Mouse (Mus musculus): Measurements from ENCODE around the gene Vcam1. TPM values are rescaled to one million over a fixed set of nuclear protein-coding genes. Genes with fewer than 3 reads are reported as not detected.
A peak's percentile ranks its signal among the peaks of the same experiment; 100 is the strongest.

The Vcam1 gene
- total and polyA plus RNA-seq, 2 experiments from 2014 or later, result 49.3 to 62.4 TPM

DNA sequence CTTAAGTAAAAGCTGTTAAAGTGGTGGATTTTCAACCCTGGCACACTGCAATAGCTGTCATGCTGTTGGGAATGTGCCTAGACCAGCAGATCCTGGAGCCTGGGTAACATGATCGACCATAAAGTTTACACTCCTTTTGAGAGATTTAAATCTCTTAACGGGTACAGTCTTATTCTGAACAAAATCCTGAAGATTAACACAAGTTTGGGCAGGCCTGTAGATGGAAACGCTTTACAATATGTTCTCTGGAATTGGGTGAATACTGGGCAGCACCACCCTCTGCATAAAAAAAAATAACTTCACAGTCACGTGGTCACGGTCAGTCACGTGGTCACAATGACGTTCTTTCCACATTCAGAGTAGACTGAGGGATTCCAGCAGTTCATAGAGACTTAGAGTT is 10.3 kb downstream of the Vcam1 start:
- Histone ChIP-seq H3K4me2 (ENCODE audit: low read depth, low read length) (no peak overlapping the region), H3K27me3 (ENCODE audit: control insufficient read depth, insufficient read depth, low read length) (no peaks in the 10 kb centered on the region), H3K9me3 (replicated peaks; ENCODE audit: control insufficient read depth, low read length) (no peaks in the 10 kb centered on the region), H3K4me1 (ENCODE audit: control insufficient read depth, insufficient read depth) (peaks cover 7% of the 10 kb centered on the region), H3K4me3 (ENCODE audit: low read depth, low read length) (no peak overlapping the region), H3K36me3 (replicated peaks; ENCODE audit: control insufficient read depth, insufficient read depth, low read length) (peaks cover 46% of the 10 kb centered on the region), H3K27ac (ENCODE audit: low read depth) (no peak overlapping the region), H3K9ac (replicated peaks; ENCODE audit: low read depth, low read length) (no peak overlapping the region)
- no peak for TF ChIP-seq EP300 (IDR thresholded peaks at IDR 0.05; ENCODE audit: low read depth)
- TF ChIP-seq CTCF (IDR thresholded peaks at IDR 0.05; ENCODE audit: low read depth), result no peak
- DNase-seq (ENCODE audit: low spot score) (no peak), ATAC-seq (ENCODE audit: insufficient read depth, low read depth) (no peak)
- 78% methylated on average over 7 of the region's 7 CpGs for WGBS

DNA sequence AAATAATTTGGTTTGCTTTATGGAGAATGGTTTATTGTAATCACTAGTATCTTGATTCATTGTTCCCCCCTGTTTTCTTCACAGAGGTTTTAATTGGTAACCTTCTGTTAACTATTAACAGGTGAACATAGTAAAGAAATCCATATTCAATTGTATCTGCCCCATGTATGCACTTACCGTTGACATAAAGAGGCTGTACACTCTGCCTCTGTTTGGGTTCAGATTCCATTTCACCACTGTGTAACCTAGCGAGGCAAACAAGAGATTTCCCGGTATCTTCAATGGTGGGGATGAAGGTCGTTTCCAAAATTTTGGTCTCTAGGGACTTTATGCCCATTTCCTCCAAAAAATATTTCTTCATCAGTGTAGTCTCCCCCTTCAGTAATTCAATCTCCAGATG is 12.4 kb downstream of the Vcam1 start:
- Histone ChIP-seq H3K36me3 (replicated peaks; ENCODE audit: control insufficient read depth, insufficient read depth, low read length) (peaks cover 35% of the 10 kb centered on the region), H3K9ac (replicated peaks; ENCODE audit: low read depth, low read length) (no peak overlapping the region), H3K27ac (ENCODE audit: low read depth) (no peak overlapping the region), H3K27me3 (ENCODE audit: control insufficient read depth, insufficient read depth, low read length) (no peaks in the 10 kb centered on the region), H3K4me1 (ENCODE audit: control insufficient read depth, insufficient read depth) (peaks cover 7% of the 10 kb centered on the region), H3K4me2 (ENCODE audit: low read depth, low read length) (no peak overlapping the region), H3K9me3 (replicated peaks; ENCODE audit: control insufficient read depth, low read length) (no peaks in the 10 kb centered on the region), H3K4me3 (ENCODE audit: low read depth, low read length) (no peak overlapping the region)
- WGBS, result 87% methylated on average over 4 of the region's 4 CpGs
- TF ChIP-seq EP300 (IDR thresholded peaks at IDR 0.05; ENCODE audit: low read depth) (no peak), CTCF (IDR thresholded peaks at IDR 0.05; ENCODE audit: low read depth) (no peak)
- no peak for ATAC-seq (ENCODE audit: insufficient read depth, low read depth)
- DNase-seq (ENCODE audit: low spot score), result no peak

DNA sequence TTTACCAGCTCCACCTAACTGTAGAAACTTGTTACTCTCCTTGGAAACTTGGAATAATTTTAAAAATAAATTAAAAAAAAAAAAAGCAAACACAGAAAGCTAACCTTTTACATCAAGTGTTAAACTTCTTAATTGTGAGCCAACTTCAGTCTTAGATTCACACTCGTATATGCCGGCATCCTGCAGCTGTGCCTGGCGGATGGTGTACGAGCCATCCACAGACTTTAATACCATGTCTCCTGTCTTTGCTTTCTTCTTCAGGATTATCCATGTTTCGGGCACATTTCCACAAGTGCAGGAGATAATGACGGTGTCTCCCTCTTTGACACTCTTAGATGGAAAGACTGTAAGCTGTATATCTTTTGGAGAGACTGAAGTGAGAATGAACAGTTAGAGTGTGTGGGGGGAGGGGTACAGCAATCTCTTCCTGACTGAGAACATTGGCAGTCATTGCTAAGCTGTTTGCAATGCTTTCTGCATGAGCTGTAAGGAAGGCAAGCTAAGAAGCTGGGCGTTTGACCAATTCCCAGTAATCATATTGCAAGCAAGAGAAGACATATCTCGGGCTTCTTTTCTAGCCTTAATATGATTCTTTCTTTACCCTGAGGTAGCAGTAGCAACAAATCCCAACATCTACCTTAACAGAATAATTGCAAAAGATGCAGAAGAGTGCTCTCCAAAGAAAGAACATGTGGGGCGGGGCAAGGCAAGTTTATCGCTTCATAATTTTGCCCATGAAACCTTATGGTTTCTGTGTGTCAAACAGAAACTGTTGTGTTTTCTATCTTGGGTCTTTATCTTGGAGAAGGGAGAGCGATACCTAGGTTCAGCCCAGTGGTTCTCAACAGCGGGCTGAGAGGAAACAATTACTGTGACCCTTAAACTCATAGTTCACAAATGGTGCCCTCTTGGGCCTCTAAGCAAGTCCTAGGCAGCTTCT is 15.0 kb downstream of the Vcam1 start:
- Histone ChIP-seq H3K9me3 (replicated peaks; ENCODE audit: control insufficient read depth, low read length) (no peaks in the 10 kb centered on the region), H3K4me3 (ENCODE audit: low read depth, low read length) (peak overlapping the region; percentile 17; the same call in 1 of the 2 replicates), H3K9ac (replicated peaks; ENCODE audit: low read depth, low read length) (0 out of 2 replicates have a peak overlapping the region, but pooled peaks have one; percentile 8), H3K27ac (ENCODE audit: low read depth) (peak overlapping the region; percentile 70), H3K4me2 (ENCODE audit: low read depth, low read length) (peak overlapping the region; percentile 34), H3K27me3 (ENCODE audit: control insufficient read depth, insufficient read depth, low read length) (no peaks in the 10 kb centered on the region), H3K36me3 (replicated peaks; ENCODE audit: control insufficient read depth, insufficient read depth, low read length) (peaks cover 32% of the 10 kb centered on the region), H3K4me1 (ENCODE audit: control insufficient read depth, insufficient read depth) (peaks cover 7% of the 10 kb centered on the region)
- 45% methylated on average over 12 of the region's 12 CpGs for WGBS
- TF ChIP-seq EP300 (IDR thresholded peaks at IDR 0.05; ENCODE audit: low read depth), result no peak
- TF ChIP-seq CTCF (IDR thresholded peaks at IDR 0.05; ENCODE audit: low read depth), result no peak
- ATAC-seq (ENCODE audit: insufficient read depth, low read depth), result peak; percentile 62
- DNase-seq (ENCODE audit: low spot score), result peak; percentile 82

DNA sequence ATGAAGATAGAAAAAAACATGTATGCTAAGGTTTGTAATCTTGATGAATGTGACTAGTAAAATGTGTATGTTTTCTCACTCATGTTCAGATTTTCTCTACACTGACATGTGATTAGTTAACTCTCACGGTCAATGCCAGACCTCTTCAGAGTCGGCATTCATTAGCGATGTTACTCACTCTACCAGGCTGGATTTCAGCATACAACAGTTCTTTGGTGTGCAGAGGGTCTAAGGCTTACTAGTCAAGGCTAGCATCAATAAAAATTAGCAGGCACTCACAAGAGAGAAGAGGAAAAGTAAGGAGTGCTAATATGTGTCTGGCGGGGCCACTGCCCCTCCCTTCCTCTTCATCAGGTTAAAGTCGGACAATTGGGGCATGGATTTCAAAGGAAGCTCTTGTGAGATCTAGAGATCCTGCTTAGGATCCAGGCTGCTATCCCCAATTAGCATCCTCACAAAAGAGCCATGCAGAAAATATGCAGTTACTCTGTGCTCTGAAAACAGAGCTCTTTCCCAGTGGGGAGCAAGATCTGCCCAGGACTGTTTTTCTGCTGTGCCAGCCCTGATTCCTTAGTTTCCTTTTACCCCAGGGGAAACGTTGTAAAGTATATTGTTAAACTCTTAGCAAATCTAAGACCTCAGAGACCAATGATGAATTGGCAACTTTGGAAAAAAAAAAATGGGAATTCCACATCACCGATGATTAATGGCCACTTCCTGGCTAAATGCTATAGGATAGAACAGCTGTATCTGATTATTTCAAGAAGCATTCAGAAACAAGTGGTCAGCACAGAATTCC is 15.8 kb downstream of the Vcam1 start:
- Histone ChIP-seq H3K4me3 (ENCODE audit: low read depth, low read length) (no peak overlapping the region), H3K27ac (ENCODE audit: low read depth) (peak overlapping the region; percentile 70), H3K4me1 (ENCODE audit: control insufficient read depth, insufficient read depth) (peaks cover 7% of the 10 kb centered on the region), H3K9me3 (replicated peaks; ENCODE audit: control insufficient read depth, low read length) (no peaks in the 10 kb centered on the region), H3K4me2 (ENCODE audit: low read depth, low read length) (peak overlapping the region; percentile 34; the same call in 1 of the 2 replicates), H3K36me3 (replicated peaks; ENCODE audit: control insufficient read depth, insufficient read depth, low read length) (peaks cover 32% of the 10 kb centered on the region), H3K27me3 (ENCODE audit: control insufficient read depth, insufficient read depth, low read length) (no peaks in the 10 kb centered on the region), H3K9ac (replicated peaks; ENCODE audit: low read depth, low read length) (no peak overlapping the region)
- 51% methylated on average over 7 of the region's 7 CpGs for whole genome bisulfite sequencing
- DNase-seq (ENCODE audit: low spot score), result no peak
- no peak for TF ChIP-seq EP300 (IDR thresholded peaks at IDR 0.05; ENCODE audit: low read depth)
- TF ChIP-seq CTCF (IDR thresholded peaks at IDR 0.05; ENCODE audit: low read depth), result no peak
- no peak for ATAC-seq (ENCODE audit: insufficient read depth, low read depth)

DNA sequence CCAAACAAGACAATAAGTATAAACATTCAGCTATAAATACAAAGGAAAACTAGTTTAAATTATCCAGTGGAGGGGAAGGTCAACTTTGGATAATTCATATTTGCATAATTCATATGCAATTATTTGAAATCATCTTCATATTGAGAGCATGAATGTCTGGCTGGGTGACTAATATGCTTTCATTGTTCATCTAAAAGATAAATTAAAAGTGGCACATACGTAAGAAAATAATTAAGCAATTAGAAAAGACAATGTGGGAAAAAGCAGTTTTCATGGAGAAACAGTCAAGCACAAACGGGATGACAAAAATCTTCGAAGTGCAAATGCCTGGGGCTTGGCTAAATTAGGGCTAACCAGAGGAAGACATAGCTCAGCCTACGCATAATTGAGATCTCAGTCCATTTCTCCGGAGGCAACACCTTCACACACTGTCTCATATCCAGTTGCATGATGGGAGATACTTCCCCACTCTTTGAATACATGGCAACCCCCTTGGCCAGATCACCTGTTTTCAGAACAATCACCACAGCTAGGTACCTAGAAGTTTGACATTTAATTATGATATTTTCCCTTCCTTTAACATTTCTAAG is 16.6 kb downstream of the Vcam1 start:
- Histone ChIP-seq H3K9ac (replicated peaks; ENCODE audit: low read depth, low read length) (no peak overlapping the region), H3K4me3 (ENCODE audit: low read depth, low read length) (no peak overlapping the region), H3K4me2 (ENCODE audit: low read depth, low read length) (no peak overlapping the region), H3K27ac (ENCODE audit: low read depth) (no peak overlapping the region), H3K27me3 (ENCODE audit: control insufficient read depth, insufficient read depth, low read length) (no peaks in the 10 kb centered on the region), H3K9me3 (replicated peaks; ENCODE audit: control insufficient read depth, low read length) (no peaks in the 10 kb centered on the region), H3K4me1 (ENCODE audit: control insufficient read depth, insufficient read depth) (peaks cover 7% of the 10 kb centered on the region), H3K36me3 (replicated peaks; ENCODE audit: control insufficient read depth, insufficient read depth, low read length) (peaks cover 32% of the 10 kb centered on the region)
- ATAC-seq (ENCODE audit: insufficient read depth, low read depth) (no peak), DNase-seq (ENCODE audit: low spot score) (no peak)
- 86% methylated on average over 5 of the region's 5 CpGs for WGBS
- TF ChIP-seq CTCF (IDR thresholded peaks at IDR 0.05; ENCODE audit: low read depth) (no peak), EP300 (IDR thresholded peaks at IDR 0.05; ENCODE audit: low read depth) (no peak)

Measured in heart, postnatal 0 days (tissue).